Mouse (Mus musculus): ENCODE results near the gene Gpatch4. TPM values are rescaled to one million over a fixed set of nuclear protein-coding genes. Genes with fewer than 3 reads are reported as not detected.
A peak's percentile ranks its signal among the peaks of the same experiment; 100 is the strongest.

Gpatch4 gene
- polyA plus RNA-seq, 1 experiment from 2014 or later: 42.4 TPM

DNA sequence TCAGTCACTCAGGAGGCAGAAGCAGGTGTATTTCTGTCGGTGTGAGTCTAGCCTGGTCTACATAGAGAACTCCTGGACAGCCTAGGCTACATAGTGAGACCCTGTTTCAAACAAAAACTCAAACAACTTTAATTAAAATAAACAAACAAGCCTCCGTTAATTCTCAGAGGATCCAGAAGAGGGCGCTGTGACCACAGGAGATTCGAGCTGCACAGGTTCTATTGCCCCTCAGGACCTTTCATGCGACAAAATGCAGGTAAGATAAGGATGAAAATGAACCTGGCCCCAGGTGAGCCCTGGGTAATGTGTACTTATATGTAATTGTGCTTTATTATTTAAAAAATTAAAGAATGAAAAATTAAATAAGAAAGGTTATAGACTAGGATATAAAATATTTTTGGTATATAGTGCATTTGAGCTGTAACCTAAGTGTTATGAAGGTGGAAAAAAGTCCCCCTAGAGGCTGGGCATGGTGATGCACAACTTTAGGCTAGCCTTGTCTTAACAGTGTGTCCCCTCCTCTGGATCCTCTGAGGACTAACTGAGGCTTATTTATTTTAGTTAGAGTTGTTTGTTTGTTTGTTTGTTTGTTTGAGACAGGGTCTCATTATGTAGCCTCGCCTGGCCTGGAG is 32.2 kb upstream of the Gpatch4 start:
- no peak for DNase-seq (ENCODE audit: low spot score)
- Histone ChIP-seq H3K27ac (no peak overlapping the region), H3K4me1 (no peaks in the 10 kb centered on the region), H3K4me3 (no peak overlapping the region), H3K36me3 (no peaks in the 10 kb centered on the region), H3K27me3 (ENCODE audit: low read depth, poor library complexity, severe bottlenecking) (peaks cover 14% of the 10 kb centered on the region; the same call in 1 of the 2 replicates), H3K9me3 (replicated peaks) (no peaks in the 10 kb centered on the region)
- WGBS: 11% methylated on average over 6 of the region's 6 CpGs

GRCm38 (mm10) chr3:88022322-88023191 is 20.4 kb upstream of the Gpatch4 start:
- H3K4me1 ChIP-seq: peaks cover 21% of the 10 kb centered on the region
- under 1% methylated on average over 66 of the region's 66 CpGs for WGBS
- no peaks in the 10 kb centered on the region for H3K9me3 ChIP-seq (replicated peaks)
- H3K27ac ChIP-seq: peak overlapping the region; percentile 7; the same call in 1 of the 2 replicates
- peak; percentile 91 for DNase-seq (ENCODE audit: low spot score)
- peaks cover 91% of the 10 kb centered on the region for H3K27me3 ChIP-seq (ENCODE audit: low read depth, poor library complexity, severe bottlenecking)
- H3K36me3 ChIP-seq: no peaks in the 10 kb centered on the region; the same call in 1 of the 2 replicates
- peak overlapping the region; percentile 63 for H3K4me3 ChIP-seq

DNA sequence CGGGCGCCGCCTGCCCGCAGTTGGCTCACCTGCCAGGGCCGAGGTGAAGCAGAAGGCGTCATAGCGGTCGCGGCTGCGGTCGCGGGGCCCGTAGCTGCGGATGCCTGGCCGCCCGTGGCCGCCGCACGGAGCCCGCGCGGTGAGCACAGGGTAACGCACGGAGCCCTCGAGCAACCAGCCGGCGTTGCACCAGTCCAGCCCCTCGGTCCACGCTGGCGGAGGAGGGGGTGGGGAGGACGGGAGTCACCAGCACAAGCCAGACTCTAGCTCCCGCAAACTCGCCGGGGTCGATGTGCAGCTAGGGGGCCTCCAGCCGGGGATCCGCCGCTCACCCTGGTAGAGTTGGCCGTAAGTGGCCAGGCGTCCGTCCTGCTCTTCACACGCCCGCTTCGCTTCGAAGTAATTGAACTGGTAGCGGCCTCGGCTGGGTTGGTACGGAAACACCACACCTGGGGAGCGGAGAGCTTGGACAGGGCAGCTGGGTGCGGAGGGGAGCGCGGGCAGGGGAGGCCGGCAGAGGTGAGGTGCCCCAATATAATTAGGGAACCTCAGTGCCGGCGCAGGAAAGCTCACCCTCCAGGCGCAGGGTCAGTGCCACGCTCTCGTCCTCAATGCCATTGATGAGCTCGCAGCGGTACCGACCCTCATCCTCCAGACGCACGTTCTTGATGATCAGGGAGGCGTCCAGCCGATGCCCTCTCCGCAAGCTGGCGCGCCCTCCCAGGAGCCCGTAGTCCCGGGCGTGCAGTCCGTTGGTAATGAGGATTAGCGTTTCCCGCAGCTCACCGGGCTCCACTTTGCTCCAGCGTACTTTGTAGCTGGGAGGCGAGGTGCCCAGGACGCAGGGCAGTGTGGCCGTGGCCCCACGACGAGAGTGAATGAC is 19.5 kb upstream of the Gpatch4 start:
- WGBS: under 1% methylated on average over 81 of the region's 81 CpGs
- H3K9me3 ChIP-seq (replicated peaks): no peaks in the 10 kb centered on the region
- peaks cover 89% of the 10 kb centered on the region for H3K27me3 ChIP-seq (ENCODE audit: low read depth, poor library complexity, severe bottlenecking)
- H3K36me3 ChIP-seq: no peaks in the 10 kb centered on the region; the same call in 1 of the 2 replicates
- H3K4me3 ChIP-seq: peak overlapping the region; percentile 63
- DNase-seq (ENCODE audit: low spot score): peak; percentile 41
- peaks cover 21% of the 10 kb centered on the region for H3K4me1 ChIP-seq
- peak overlapping the region; percentile 7; the same call in 1 of the 2 replicates for H3K27ac ChIP-seq

- no peak for DNase-seq (ENCODE audit: low spot score)
- Histone ChIP-seq H3K27ac (no peak overlapping the region), H3K4me1 (peaks cover 21% of the 10 kb centered on the region), H3K27me3 (ENCODE audit: low read depth, poor library complexity, severe bottlenecking) (peaks cover 89% of the 10 kb centered on the region), H3K36me3 (no peaks in the 10 kb centered on the region; the same call in 1 of the 2 replicates), H3K9me3 (replicated peaks) (no peaks in the 10 kb centered on the region), H3K4me3 (no peak overlapping the region)
- WGBS: 63% methylated on average over 7 of the region's 7 CpGs
Measured at GRCm38 (mm10) chr3:88026823-88027222, 16.1 kb upstream of the Gpatch4 start.

DNA sequence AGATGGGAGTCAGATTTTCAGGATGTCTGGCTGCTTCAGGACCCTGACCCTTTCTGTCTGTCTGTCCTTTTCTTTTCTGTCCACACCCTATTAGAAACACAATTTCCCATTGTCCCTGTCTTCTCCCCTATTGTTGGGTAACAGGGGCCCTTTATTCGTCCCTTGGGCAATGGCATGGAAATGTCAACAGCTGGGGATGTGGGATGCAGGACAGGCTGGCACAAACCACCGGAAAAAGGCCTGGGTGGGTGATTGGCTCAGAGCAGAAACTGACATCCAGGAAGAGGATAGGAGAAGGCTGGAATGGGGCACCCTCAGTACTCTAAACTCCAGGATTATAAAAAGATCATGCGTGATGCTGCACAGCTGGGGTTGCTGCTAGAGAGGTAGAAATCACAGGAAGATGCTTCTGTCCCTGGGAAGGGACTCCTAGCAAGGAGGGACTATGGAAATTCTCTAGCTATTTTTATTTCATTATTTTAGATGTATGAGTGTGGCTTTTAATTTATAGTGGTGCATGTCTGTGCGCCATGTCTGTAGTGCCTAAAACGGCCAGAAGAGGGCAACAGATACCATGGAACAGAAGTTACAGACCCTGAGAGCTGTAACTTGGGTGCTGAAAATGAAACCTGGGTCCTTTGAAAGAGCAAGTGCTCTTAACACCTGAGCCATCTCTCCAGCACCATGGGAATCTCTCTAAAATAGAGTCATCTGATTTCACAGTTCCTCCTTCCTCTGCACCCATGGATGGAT is 15.3 kb upstream of the Gpatch4 start, which contains the start of gene Hapln2:
Hapln2 (minus strand) TSS at position 150 of the 753 bp plus-strand sequence.
- no peak for DNase-seq (ENCODE audit: low spot score)
- Histone ChIP-seq H3K4me1 (peaks cover 16% of the 10 kb centered on the region), H3K9me3 (replicated peaks) (no peaks in the 10 kb centered on the region), H3K4me3 (no peak within 1 kb of the TSS), H3K27me3 (ENCODE audit: low read depth, poor library complexity, severe bottlenecking) (peaks cover 89% of the 10 kb centered on the region), H3K27ac (no peak within 1 kb of the TSS), H3K36me3 (no peaks in the 10 kb centered on the region; the same call in 1 of the 2 replicates)
- WGBS: 58% methylated on average over 5 of the region's 5 CpGs

DNA sequence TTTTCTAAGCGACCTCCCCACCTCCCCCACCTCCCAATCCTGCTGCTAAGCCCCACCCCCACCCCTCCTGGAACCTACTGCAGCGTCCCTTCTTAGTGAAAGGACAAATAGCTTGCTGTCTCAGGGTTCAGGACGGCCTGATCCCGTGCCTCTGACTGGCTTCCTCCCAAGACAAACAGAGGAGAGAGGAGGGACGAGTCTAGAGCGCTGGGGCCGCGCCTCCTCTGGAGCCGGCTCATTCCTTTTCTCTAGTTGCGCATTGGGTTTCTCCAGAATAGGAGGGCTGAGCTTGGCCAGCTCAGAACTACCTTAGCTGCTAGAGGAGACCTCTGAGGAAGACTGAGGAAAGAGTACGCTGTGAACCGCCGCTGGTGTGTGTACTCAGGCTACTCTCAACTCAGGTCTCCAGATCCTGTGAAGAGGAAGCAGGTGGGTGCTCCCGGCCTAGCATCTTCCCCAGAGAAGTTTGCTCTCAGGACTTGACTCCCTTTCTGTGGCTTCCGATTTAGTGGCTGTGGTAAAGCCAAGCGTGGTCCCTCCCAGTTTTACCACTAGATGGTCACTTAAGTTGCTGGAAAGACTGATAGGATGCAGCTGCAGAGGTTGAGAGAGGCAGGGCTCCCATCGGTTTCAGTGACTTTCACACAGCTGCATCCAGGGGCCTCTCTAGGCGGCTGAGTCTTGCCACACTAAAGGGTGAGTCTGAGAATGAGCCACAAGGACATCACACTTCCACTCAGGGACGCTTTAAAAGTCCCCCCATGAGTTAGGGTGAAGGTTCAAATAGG is 12.1 kb upstream of the Gpatch4 start:
- Histone ChIP-seq H3K4me1 (no peaks in the 10 kb centered on the region), H3K27me3 (ENCODE audit: low read depth, poor library complexity, severe bottlenecking) (peaks cover 65% of the 10 kb centered on the region), H3K36me3 (no peaks in the 10 kb centered on the region), H3K4me3 (no peak overlapping the region), H3K9me3 (replicated peaks) (no peaks in the 10 kb centered on the region), H3K27ac (no peak overlapping the region)
- WGBS: 18% methylated on average over 19 of the region's 19 CpGs
- DNase-seq (ENCODE audit: low spot score): no peak

GRCm38 (mm10) chr3:88033506-88033905 is 9.4 kb upstream of the Gpatch4 start:
- H3K4me1 ChIP-seq: no peaks in the 10 kb centered on the region
- no peak overlapping the region for H3K4me3 ChIP-seq
- no peaks in the 10 kb centered on the region for H3K9me3 ChIP-seq (replicated peaks)
- DNase-seq (ENCODE audit: low spot score): no peak
- no peak overlapping the region for H3K27ac ChIP-seq
- H3K36me3 ChIP-seq: no peaks in the 10 kb centered on the region
- WGBS: 68% methylated on average over 5 of the region's 5 CpGs
- H3K27me3 ChIP-seq (ENCODE audit: low read depth, poor library complexity, severe bottlenecking): peaks cover 58% of the 10 kb centered on the region

GRCm38 (mm10) chr3:88035561-88036293 is 7.2 kb upstream of the Gpatch4 start:
- no peak for DNase-seq (ENCODE audit: low spot score)
- H3K36me3 ChIP-seq: no peaks in the 10 kb centered on the region
- no peak overlapping the region for H3K4me3 ChIP-seq
- H3K27me3 ChIP-seq (ENCODE audit: low read depth, poor library complexity, severe bottlenecking): peaks cover 53% of the 10 kb centered on the region
- H3K27ac ChIP-seq: no peak overlapping the region
- 68% methylated on average over 1 of the region's 1 CpGs for WGBS
- no peaks in the 10 kb centered on the region for H3K9me3 ChIP-seq (replicated peaks)
- H3K4me1 ChIP-seq: no peaks in the 10 kb centered on the region

DNA sequence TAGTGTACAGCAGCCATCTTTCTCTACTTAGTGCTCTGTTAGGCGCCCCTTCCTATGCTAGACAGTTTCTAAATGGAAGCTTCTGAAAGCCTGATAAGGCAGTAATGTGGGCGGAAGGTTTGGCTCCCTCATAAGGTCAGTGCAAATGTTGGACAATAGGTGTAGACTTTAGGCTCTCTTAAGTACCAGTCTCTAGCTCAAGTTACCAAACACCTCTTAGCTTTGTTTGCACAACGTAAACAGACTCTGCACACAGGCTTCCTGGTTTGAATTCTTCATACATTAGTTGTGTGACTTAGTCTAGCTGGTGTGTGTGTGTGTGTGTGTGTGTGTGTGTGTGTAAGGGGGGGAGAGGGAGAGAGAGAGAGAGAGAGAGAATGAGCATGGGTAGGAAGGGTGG is 6.6 kb downstream of the Gpatch4 start:
- DNase-seq (ENCODE audit: low spot score): no peak
- peaks cover 70% of the 10 kb centered on the region for H3K36me3 ChIP-seq

GRCm38 (mm10) chr3:88057030-88057429 is 14.1 kb downstream of the Gpatch4 start:
- H3K4me1 ChIP-seq: peaks cover 20% of the 10 kb centered on the region
- no peaks in the 10 kb centered on the region for H3K27me3 ChIP-seq (ENCODE audit: low read depth, poor library complexity, severe bottlenecking)
- peaks cover 51% of the 10 kb centered on the region for H3K36me3 ChIP-seq
- 93% methylated on average over 6 of the region's 6 CpGs for WGBS
- no peak for DNase-seq (ENCODE audit: low spot score)
- H3K4me3 ChIP-seq: peak overlapping the region; percentile 86
- H3K27ac ChIP-seq: no peak overlapping the region
- H3K9me3 ChIP-seq (replicated peaks): no peaks in the 10 kb centered on the region

More for the DNA sequence above, 6.6 kb downstream of the Gpatch4 start:
- Histone ChIP-seq H3K9me3 (replicated peaks) (no peaks in the 10 kb centered on the region), H3K27ac (no peak overlapping the region), H3K4me3 (no peak overlapping the region), H3K4me1 (no peaks in the 10 kb centered on the region), H3K27me3 (ENCODE audit: low read depth, poor library complexity, severe bottlenecking) (no peaks in the 10 kb centered on the region)
- WGBS: 90% methylated on average over 3 of the region's 3 CpGs

All from limb, embryonic 10.5 days (tissue).